Mouse (Mus musculus): Measurements from ENCODE around the gene Chp1. TPM values are rescaled to one million over a fixed set of nuclear protein-coding genes. Genes with fewer than 3 reads are reported as not detected.
"Not testable (repeated sequence)": the region's sequence is repeated elsewhere in the genome, so short reads cannot be mapped to it uniquely, and the experiment has no call there.

Gene Chp1
- polyA plus RNA-seq, 1 experiment = not detected

DNA sequence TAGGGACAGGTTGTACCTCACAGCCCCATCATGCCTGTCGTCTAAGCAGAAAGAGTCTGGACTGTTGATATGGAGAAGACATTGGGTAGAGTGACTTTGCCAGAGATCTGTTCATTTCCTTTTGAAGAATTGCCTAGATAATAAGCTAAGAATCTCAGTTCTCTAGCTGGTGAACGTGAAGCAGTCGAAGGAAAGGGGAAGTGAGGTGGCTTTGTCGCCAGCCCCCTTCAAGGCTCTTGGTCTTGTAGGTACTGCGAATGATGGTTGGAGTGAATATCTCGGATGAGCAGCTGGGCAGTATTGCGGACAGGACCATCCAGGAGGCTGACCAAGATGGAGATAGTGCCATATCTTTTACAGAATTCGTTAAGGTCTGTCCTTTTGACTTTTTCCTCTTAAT is 36.8 kb downstream of the Chp1 start:
- no peak for TF ChIP-seq CTCF (IDR thresholded peaks at IDR 0.05; ENCODE audit: insufficient read depth, low read depth, low read length)
- WGBS = 75% methylated on average over 8 of the region's 8 CpGs

DNA sequence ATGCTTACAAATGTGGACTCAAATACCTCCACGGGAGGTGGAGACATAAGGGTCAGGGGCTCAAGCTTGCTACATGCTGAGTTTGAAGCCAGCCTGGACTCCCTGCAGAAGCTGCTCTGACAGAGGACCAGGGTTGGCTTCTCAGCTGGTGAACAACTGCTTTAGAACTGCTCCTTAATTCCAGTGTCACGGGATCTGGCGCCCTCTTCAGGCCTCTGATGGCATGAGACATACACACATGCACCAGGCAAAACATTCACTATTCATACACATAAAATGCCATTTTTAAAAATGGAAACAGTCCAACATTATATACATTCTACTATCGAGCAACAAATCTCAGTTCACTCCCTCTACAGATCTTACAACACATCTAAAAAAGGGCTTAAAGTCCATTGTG is 39.9 kb downstream of the Chp1 start:
- Histone ChIP-seq H3K4me3 (ENCODE audit: insufficient read depth, low read depth, low read length) (no peak overlapping the region), H3K4me1 (ENCODE audit: control insufficient read depth, insufficient read depth, low read length) (peaks cover 6% of the 10 kb centered on the region), H3K27ac (ENCODE audit: insufficient read depth, low read depth, low read length) (no peak overlapping the region)
- 25% methylated on average over 4 of the region's 4 CpGs for WGBS
- no peak for TF ChIP-seq POLR2A (IDR thresholded peaks at IDR 0.05; ENCODE audit: insufficient read depth, low read depth, low read length)
- TF ChIP-seq CTCF (IDR thresholded peaks at IDR 0.05; ENCODE audit: insufficient read depth, low read depth, low read length) = no peak

More for the DNA sequence above, 36.8 kb downstream of the Chp1 start:
- Histone ChIP-seq H3K4me1 (ENCODE audit: control insufficient read depth, insufficient read depth, low read length) (peaks cover 8% of the 10 kb centered on the region), H3K4me3 (ENCODE audit: insufficient read depth, low read depth, low read length) (no peak overlapping the region), H3K27ac (ENCODE audit: insufficient read depth, low read depth, low read length) (peak overlapping the region; percentile 91)

DNA sequence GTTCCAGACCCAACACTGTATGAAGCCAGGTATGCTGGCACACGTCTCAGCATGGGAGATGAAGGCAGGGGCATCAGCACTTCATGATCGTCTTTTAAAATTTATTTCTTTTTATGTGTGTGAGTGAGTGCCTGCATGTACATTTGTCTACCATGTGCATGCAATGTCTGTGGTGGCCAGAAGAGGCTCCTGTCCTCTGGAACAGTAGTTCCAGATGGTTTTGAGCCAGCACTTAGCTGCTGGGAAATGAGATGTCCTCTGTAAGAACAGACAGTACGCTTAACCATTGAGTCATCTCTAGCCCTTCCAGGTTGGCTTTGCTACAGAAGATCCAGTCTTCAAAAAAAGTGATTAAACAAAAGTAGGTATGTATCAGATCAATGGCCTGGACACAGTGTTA is 43.8 kb downstream of the Chp1 start:
- no peak overlapping the region for H3K27ac ChIP-seq (ENCODE audit: insufficient read depth, low read depth, low read length)
- 93% methylated on average over 3 of the region's 3 CpGs for WGBS
- no peaks in the 10 kb centered on the region for H3K4me1 ChIP-seq (ENCODE audit: control insufficient read depth, insufficient read depth, low read length)
- TF ChIP-seq POLR2A (IDR thresholded peaks at IDR 0.05; ENCODE audit: insufficient read depth, low read depth, low read length) = no peak
- no peak for TF ChIP-seq CTCF (IDR thresholded peaks at IDR 0.05; ENCODE audit: insufficient read depth, low read depth, low read length)
- H3K4me3 ChIP-seq (ENCODE audit: insufficient read depth, low read depth, low read length) = no peak overlapping the region

DNA sequence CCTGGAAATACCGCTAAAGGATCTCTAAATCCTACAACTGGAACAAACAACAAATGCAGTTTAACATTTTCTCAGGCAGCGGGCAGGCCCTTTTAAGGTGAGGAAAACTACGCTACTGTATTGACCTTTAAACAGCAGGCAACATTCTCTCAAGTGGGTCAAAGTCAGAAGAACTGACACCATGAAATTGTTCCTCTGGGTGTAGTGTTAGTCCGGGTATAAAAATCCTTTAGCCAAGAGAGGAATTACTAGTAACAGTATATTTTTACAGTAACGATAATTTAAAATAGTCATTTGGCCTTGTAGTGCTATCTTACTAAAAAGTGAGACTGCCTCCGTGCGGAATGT is 46.2 kb downstream of the Chp1 start:
- Histone ChIP-seq H3K4me1 (ENCODE audit: control insufficient read depth, insufficient read depth, low read length) (peaks cover 6% of the 10 kb centered on the region; the same call in 1 of the 2 replicates), H3K27ac (ENCODE audit: insufficient read depth, low read depth, low read length) (peak overlapping the region; percentile 79), H3K4me3 (ENCODE audit: insufficient read depth, low read depth, low read length) (no peak overlapping the region)
- 5% methylated on average over 7 of the region's 7 CpGs for WGBS
- no peak for TF ChIP-seq POLR2A (IDR thresholded peaks at IDR 0.05; ENCODE audit: insufficient read depth, low read depth, low read length)
- no peak for TF ChIP-seq CTCF (IDR thresholded peaks at IDR 0.05; ENCODE audit: insufficient read depth, low read depth, low read length)

DNA sequence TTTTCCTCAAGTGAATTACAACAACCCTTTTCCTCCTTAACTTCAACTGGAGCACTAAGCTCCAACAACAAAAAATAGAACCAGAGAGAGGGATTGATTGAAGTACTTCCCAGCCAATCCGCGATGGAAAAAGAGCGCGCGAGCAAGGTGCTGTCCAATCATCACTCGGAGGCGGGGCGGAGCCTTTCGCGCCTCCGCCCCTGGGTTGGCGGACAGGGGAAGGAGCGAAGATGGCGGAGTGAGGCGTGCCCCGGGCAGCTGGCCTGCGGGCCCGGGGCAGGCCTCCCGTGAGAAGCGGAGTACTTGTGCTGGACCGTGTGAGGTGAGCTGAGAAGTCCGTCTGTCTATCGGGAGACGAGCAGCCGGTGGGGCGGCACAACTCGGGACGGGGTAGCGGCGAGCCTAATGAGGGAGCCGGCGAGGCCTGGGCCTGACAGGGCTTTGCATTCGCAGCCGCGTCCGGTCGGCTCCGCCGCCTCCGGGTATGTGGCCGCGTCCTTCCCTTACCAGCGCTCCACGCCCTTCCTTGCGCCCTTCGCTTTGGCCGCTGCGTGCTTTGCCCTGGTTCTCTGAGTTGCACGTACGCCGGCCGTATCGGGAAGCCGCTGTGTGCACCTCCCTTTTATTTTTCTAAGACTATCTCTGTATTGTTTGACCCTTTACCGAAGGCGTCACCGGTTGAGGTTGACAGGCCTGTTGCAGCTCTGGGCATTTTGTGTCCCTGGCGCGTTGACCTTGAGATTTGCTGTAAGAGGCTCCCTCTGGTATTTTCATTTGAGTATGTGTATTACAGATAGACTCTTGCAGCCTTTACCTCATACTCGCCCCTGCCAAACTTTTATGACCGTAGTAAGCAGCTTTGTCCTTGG is 46.9 kb downstream of the Chp1 start:
- WGBS = under 1% methylated on average over 61 of the region's 61 CpGs
- TF ChIP-seq CTCF (IDR thresholded peaks at IDR 0.05; ENCODE audit: insufficient read depth, low read depth, low read length) = no peak
- peak; percentile 91 for TF ChIP-seq POLR2A (IDR thresholded peaks at IDR 0.05; ENCODE audit: insufficient read depth, low read depth, low read length)
- H3K27ac ChIP-seq (ENCODE audit: insufficient read depth, low read depth, low read length) = peak overlapping the region; percentile 86
- H3K4me1 ChIP-seq (ENCODE audit: control insufficient read depth, insufficient read depth, low read length) = peaks cover 6% of the 10 kb centered on the region; the same call in 1 of the 2 replicates
- peak overlapping the region; percentile 84 for H3K4me3 ChIP-seq (ENCODE audit: insufficient read depth, low read depth, low read length)

DNA sequence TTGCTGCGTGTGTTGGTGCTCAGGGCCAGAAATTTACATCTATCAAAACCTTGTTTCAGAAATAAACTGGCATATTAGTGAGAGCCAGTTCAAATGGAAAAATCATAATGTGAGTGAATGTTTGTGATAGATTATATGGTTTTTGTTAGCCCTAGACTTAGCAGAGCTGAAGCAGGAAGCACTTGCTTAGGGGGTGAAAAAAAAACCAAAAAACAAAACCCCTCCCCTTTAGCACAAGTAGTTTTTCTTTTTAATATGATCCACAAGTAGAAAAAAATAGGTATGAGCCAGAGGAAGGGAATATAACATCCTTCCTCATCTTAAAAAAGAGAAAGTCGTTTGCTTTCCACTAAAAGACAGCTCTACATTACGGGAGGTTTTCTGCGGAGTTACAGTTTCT is 47.8 kb downstream of the Chp1 start:
- WGBS = 11% methylated on average over 4 of the region's 4 CpGs
- TF ChIP-seq CTCF (IDR thresholded peaks at IDR 0.05; ENCODE audit: insufficient read depth, low read depth, low read length) (no peak), POLR2A (IDR thresholded peaks at IDR 0.05; ENCODE audit: insufficient read depth, low read depth, low read length) (no peak)
- H3K27ac ChIP-seq (ENCODE audit: insufficient read depth, low read depth, low read length) = no peak overlapping the region
- H3K4me1 ChIP-seq (ENCODE audit: control insufficient read depth, insufficient read depth, low read length) = peaks cover 8% of the 10 kb centered on the region; the same call in 1 of the 2 replicates
- H3K4me3 ChIP-seq (ENCODE audit: insufficient read depth, low read depth, low read length) = no peak overlapping the region

DNA sequence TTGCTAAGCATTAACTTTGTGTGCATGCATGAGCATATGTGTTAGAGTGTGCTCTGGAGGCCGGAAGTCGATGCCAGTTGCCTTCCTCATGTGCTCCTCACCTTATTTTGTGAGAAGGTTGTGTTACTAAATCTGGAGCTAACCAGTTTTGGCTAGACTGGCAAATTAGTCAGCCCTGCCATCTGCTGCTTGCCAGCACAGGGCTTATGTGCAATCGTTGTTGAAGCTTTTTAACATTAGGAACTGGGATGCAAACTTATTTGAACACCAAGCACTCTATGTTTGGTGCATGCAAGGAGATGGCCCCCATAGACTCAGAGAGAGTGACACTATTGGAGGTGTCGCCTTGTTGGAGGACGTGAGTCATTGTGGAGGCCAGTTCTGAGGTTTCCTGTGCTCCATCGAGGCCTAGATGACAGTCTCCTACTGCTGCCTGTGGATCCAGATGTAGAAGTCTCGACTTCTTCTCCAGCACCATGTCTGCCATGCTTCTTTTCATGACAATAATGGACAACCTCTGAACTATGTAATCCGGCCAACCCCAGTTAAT is 49.4 kb downstream of the Chp1 start:
- no peak for TF ChIP-seq POLR2A (IDR thresholded peaks at IDR 0.05; ENCODE audit: insufficient read depth, low read depth, low read length)
- TF ChIP-seq CTCF (IDR thresholded peaks at IDR 0.05; ENCODE audit: insufficient read depth, low read depth, low read length) = no peak
- Histone ChIP-seq H3K27ac (ENCODE audit: insufficient read depth, low read depth, low read length) (no peak overlapping the region), H3K4me3 (ENCODE audit: insufficient read depth, low read depth, low read length) (no peak overlapping the region), H3K4me1 (ENCODE audit: control insufficient read depth, insufficient read depth, low read length) (peaks cover 12% of the 10 kb centered on the region)
- 66% methylated on average over 8 of the region's 8 CpGs for WGBS

DNA sequence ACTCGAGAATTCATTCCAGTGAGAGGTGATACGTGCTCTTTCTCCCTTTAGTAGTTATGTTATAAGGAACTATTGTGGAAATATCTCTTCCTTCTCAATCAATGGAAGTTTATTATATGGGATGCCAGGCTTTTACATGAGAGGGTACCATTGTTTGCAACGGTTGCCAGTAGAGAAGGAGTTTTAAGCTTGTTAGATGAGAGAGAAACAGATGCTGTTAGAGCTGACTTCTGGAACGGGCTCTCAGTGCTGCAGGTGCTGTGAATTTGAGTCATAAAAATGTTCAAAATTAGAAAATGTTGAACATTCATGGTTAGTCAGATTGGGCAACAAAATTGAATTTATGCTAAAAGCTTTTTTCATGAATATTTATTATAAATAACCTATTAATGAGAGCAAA is 53.5 kb downstream of the Chp1 start:
- Histone ChIP-seq H3K4me3 (ENCODE audit: insufficient read depth, low read depth, low read length) (no peak overlapping the region), H3K27ac (ENCODE audit: insufficient read depth, low read depth, low read length) (no peak overlapping the region), H3K4me1 (ENCODE audit: control insufficient read depth, insufficient read depth, low read length) (peaks cover 12% of the 10 kb centered on the region)
- no peak for TF ChIP-seq CTCF (IDR thresholded peaks at IDR 0.05; ENCODE audit: insufficient read depth, low read depth, low read length)
- no peak for TF ChIP-seq POLR2A (IDR thresholded peaks at IDR 0.05; ENCODE audit: insufficient read depth, low read depth, low read length)
- WGBS = 45% methylated on average over 4 of the region's 4 CpGs

DNA sequence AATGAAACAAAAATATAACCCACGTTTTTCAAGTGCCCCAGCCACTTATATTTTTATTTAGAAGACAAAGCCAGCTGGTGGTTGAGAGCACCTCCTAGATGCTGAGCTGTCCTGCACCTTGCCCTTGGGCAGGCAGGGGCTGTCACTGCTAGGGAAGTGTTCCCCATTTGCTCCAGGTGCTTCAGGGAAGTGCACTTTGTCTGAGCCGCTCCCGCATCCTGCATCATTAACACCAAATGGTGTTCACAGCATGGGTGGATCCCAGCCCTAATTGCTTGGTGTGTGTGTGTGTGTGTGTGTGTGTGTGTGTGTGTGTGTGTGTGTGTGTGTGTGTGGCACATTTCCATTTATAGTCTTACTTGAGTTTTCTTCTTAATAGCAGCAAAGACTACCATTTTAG is 54.1 kb downstream of the Chp1 start:
- WGBS = 26% methylated on average over 3 of the region's 3 CpGs
- not testable (repeated sequence) for H3K4me3 ChIP-seq (ENCODE audit: insufficient read depth, low read depth, low read length); H3K27ac ChIP-seq (ENCODE audit: insufficient read depth, low read depth, low read length)
- peaks cover 12% of the 10 kb centered on the region for H3K4me1 ChIP-seq (ENCODE audit: control insufficient read depth, insufficient read depth, low read length)
